Mouse (Mus musculus) erythroblast, embryonic 14.5 days (primary cell): ENCODE results near the gene Gtf3c6.

Source experiments
- GATA1 ChIP-seq: IDR thresholded peaks from 2 replicates; pipeline ENCODE4 v1.6.1; 2012; ENCODE audit warnings: low read length, inconsistent platforms, mixed read lengths
- TAL1 ChIP-seq: IDR thresholded peaks from 3 replicates; pipeline ENCODE4 v1.6.1; 2012; ENCODE audit warnings: low read length, inconsistent platforms, mixed read lengths

- TF ChIP-seq TAL1 (no peak), GATA1 (no peak)
Observed at GRCm38 (mm10) chr10:40227660-40228303, 30.1 kb downstream of the Gtf3c6 start.
